Mouse (Mus musculus): ENCODE results near the gene Brca2.

- TF ChIP-seq GATA1 (IDR thresholded peaks at IDR 0.05; ENCODE audit: borderline replicate concordance, low read length) (no peak), FLI1 (IDR thresholded peaks at IDR 0.05; ENCODE audit: low read length) (no peak)
Observed at GRCm38 (mm10) chr5:150525239-150525638, 2.8 kb downstream of the Brca2 start.
